Mouse (Mus musculus): ENCODE measurements around the gene Fancd2.

The Fancd2 gene

GRCm38 (mm10) chr6:113530932-113531839 is at the start of gene Fancd2, which contains the start of gene Emc3:
Gene Fancd2, plus strand, starts transcription at chr6:113531682.
Gene Emc3, minus strand, starts transcription at chr6:113531652.
- DNase-seq (ENCODE audit: low spot score in 2 of 2): peak; percentile 97 to 98

GRCm38 (mm10) chr6:113482477-113483099 is 48.9 kb upstream of the Fancd2 start:
- peak in 1 of 2 experiments; percentile 43 for DNase-seq (ENCODE audit: low spot score in 2 of 2)

- peak; percentile 79 to 88 for DNase-seq (ENCODE audit: low spot score in 2 of 2)
Observed at GRCm38 (mm10) chr6:113483100-113483615, 48.3 kb upstream of the Fancd2 start, which contains the start of gene Creld1. Gene Creld1, plus strand, starts transcription at chr6:113483297.

GRCm38 (mm10) chr6:113483729-113484128 is 47.8 kb upstream of the Fancd2 start:
- DNase-seq (ENCODE audit: low spot score in 2 of 2): no peak

- no peak for DNase-seq (ENCODE audit: low spot score in 2 of 2)
Observed at GRCm38 (mm10) chr6:113487125-113487576, 44.3 kb upstream of the Fancd2 start.

GRCm38 (mm10) chr6:113489410-113489809 is 42.1 kb upstream of the Fancd2 start:
- no peak for DNase-seq (ENCODE audit: low spot score in 2 of 2)

GRCm38 (mm10) chr6:113492101-113492864 is 39.2 kb upstream of the Fancd2 start:
- no peak for DNase-seq (ENCODE audit: low spot score in 2 of 2)

- peak; percentile 57 to 86 for DNase-seq (ENCODE audit: low spot score in 2 of 2)
Observed at GRCm38 (mm10) chr6:113494258-113494788, 37.2 kb upstream of the Fancd2 start.

GRCm38 (mm10) chr6:113495071-113495675 is 36.3 kb upstream of the Fancd2 start:
- peak in 1 of 2 experiments; percentile 34 for DNase-seq (ENCODE audit: low spot score in 2 of 2)

- DNase-seq (ENCODE audit: low spot score in 2 of 2): no peak
Observed at GRCm38 (mm10) chr6:113499346-113499745, 32.1 kb upstream of the Fancd2 start.

- DNase-seq (ENCODE audit: low spot score in 2 of 2): peak in 1 of 2 experiments; percentile 65
Observed at GRCm38 (mm10) chr6:113501388-113502084, 29.9 kb upstream of the Fancd2 start, which contains the start of gene Prrt3. Gene Prrt3, minus strand, starts transcription at chr6:113501931.

- no peak for DNase-seq (ENCODE audit: low spot score in 2 of 2)
Observed at GRCm38 (mm10) chr6:113502801-113503200, 28.7 kb upstream of the Fancd2 start.

GRCm38 (mm10) chr6:113505689-113506088 is 25.8 kb upstream of the Fancd2 start:
- DNase-seq (ENCODE audit: low spot score in 2 of 2): no peak

- DNase-seq (ENCODE audit: low spot score in 2 of 2): no peak
Observed at GRCm38 (mm10) chr6:113507130-113507529, 24.4 kb upstream of the Fancd2 start.

- DNase-seq (ENCODE audit: low spot score in 2 of 2): peak in 1 of 2 experiments; percentile 30
Observed at GRCm38 (mm10) chr6:113508272-113508946, 23.1 kb upstream of the Fancd2 start.

GRCm38 (mm10) chr6:113508947-113509280 is 22.6 kb upstream of the Fancd2 start:
- DNase-seq (ENCODE audit: low spot score in 2 of 2): peak in 1 of 2 experiments; percentile 49

GRCm38 (mm10) chr6:113513944-113514343 is 17.5 kb upstream of the Fancd2 start:
- no peak for DNase-seq (ENCODE audit: low spot score in 2 of 2)

- DNase-seq (ENCODE audit: low spot score in 2 of 2): no peak
Observed at GRCm38 (mm10) chr6:113514600-113514999, 16.9 kb upstream of the Fancd2 start.

- DNase-seq (ENCODE audit: low spot score in 2 of 2): no peak
Observed at GRCm38 (mm10) chr6:113517434-113518080, 13.9 kb upstream of the Fancd2 start.
